Mouse (Mus musculus) spleen, adult 2 months (tissue): ENCODE data around the gene Myrip.

Experiments
- CTCF ChIP-seq: fragments of 200-500 bp; IDR thresholded peaks from 2 replicates; pipeline ENCODE4 v1.5.1; 2011; ENCODE audit warnings: mild to moderate bottlenecking, inconsistent platforms; ENCODE audit not compliant: insufficient read depth, insufficient read length, insufficient replicate concordance; ENCODE audit errors: extremely low read depth
- POLR2A ChIP-seq: fragments of 200-500 bp; IDR thresholded peaks from 2 replicates; pipeline ENCODE4 v1.6.1; 2011; ENCODE audit warnings: low read depth, low read length, inconsistent platforms

DNA sequence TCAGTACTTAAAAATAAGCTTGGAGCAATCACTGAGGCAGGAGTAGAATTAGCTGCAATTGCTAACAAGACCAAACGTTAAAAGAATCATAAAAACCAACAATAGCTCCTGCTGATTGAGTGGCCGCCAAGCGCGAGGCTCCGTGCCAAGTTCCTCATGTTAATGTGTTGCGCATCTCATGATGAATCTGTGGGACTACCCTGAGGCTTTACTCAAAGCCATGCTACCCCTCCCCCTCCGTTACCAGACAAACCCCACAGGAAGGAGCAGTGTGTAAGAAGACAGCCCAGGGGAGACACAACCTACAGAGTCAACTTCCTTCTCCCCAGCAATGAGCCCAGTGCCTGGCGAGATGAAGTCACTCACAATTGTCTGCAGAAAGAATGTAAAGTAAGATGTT, 41.5 kb upstream of the Myrip start:
- TF ChIP-seq CTCF (no peak), POLR2A (no peak)
